Mouse (Mus musculus): ENCODE data around the gene Tmem132a. TPM values are rescaled to one million over a fixed set of nuclear protein-coding genes. Genes with fewer than 3 reads are reported as not detected.

Gene Tmem132a
- polyA plus RNA-seq, 1 experiment from 2014 or later: 106 TPM

GRCm38 (mm10) chr19:10868623-10869141 is 1.1 kb downstream of the Tmem132a start:
- DNase-seq (ENCODE audit: low spot score) (peak; percentile 40), ATAC-seq (peak; percentile 38)
- Histone ChIP-seq H3K27me3 (replicated peaks; ENCODE audit: control insufficient read depth, insufficient read depth, low read length) (no peaks in the 10 kb centered on the region), H3K9me3 (replicated peaks; ENCODE audit: control insufficient read depth, low read length) (no peaks in the 10 kb centered on the region), H3K4me2 (ENCODE audit: low read length) (peak overlapping the region; percentile 91), H3K4me1 (ENCODE audit: control insufficient read depth, insufficient read depth, low read length) (peaks cover 19% of the 10 kb centered on the region), H3K9ac (ENCODE audit: low read length) (peak overlapping the region; percentile 98), H3K4me3 (ENCODE audit: low read depth, low read length) (peak overlapping the region; percentile 95), H3K36me3 (ENCODE audit: control insufficient read depth, insufficient read depth, low read length) (peaks cover 63% of the 10 kb centered on the region), H3K27ac (ENCODE audit: low read depth, low read length) (peak overlapping the region; percentile 92)
- whole genome bisulfite sequencing: 0% methylated on average over 17 of the region's 17 CpGs

DNA sequence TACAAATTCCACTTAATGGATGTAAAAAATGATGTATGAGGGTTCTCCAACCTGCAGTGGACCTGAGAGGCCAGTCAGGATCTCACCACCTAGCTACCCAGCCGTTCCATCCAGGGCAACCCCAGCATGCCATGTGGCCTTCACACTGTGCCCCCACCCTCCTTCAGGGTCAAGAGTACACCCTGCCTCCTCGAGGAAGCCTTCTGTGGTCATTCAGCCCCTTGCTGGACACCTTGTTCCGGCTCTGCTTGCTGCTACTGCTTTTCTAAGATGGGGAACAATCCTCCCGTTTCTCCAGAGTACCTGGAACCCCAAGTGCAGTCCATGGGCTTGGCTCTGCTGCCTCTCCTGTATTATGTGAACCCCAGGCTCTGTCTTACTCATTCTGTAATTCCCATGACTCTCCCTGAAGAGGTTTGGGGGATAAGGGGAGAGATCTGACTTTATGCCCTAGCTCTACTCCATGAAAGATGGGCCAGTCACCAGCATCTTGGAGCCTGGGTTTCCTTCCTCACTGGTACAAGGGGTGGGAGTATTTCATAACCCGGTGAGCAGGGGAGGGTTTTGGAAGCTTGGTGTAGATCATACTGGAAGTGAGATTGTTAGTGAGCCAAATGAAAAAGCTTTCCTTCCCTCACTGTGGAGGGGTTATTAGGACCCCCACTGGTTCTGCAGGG is 1.7 kb downstream of the Tmem132a start:
- peak overlapping the region; percentile 91 for H3K4me2 ChIP-seq (ENCODE audit: low read length)
- peak overlapping the region; percentile 46; the same call in 1 of the 2 replicates for H3K27ac ChIP-seq (ENCODE audit: low read depth, low read length)
- no peaks in the 10 kb centered on the region for H3K9me3 ChIP-seq (replicated peaks; ENCODE audit: control insufficient read depth, low read length)
- H3K27me3 ChIP-seq (replicated peaks; ENCODE audit: control insufficient read depth, insufficient read depth, low read length): no peaks in the 10 kb centered on the region
- no peak for ATAC-seq
- no peak for DNase-seq (ENCODE audit: low spot score)
- peak overlapping the region; percentile 95 for H3K4me3 ChIP-seq (ENCODE audit: low read depth, low read length)
- peaks cover 63% of the 10 kb centered on the region for H3K36me3 ChIP-seq (ENCODE audit: control insufficient read depth, insufficient read depth, low read length)
- peak overlapping the region; percentile 98 for H3K9ac ChIP-seq (ENCODE audit: low read length)
- peaks cover 19% of the 10 kb centered on the region for H3K4me1 ChIP-seq (ENCODE audit: control insufficient read depth, insufficient read depth, low read length)
- WGBS: 27% methylated on average over 5 of the region's 5 CpGs

DNA sequence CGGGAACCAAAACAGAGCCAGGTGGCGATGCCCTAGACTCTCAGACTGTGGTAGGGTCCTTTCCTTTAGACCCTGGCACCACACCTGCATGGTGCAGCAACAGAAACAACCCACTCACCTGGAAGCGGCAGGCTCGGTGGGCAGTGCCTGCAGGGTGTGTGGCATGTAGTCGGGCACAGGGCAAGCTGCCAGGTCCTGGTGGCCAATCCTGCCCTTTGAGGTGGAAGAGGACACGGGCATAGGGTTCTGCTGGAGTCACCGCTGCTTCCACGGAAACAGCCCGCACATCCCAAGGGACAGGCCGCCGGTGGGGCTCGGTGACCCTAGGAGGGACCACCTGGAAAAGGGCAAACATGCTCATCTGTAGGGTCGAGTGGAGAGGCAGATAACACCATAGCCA is 3.4 kb downstream of the Tmem132a start:
- Histone ChIP-seq H3K4me2 (ENCODE audit: low read length) (no peak overlapping the region), H3K27me3 (replicated peaks; ENCODE audit: control insufficient read depth, insufficient read depth, low read length) (no peaks in the 10 kb centered on the region), H3K4me3 (ENCODE audit: low read depth, low read length) (no peak overlapping the region), H3K36me3 (ENCODE audit: control insufficient read depth, insufficient read depth, low read length) (peaks cover 63% of the 10 kb centered on the region), H3K27ac (ENCODE audit: low read depth, low read length) (no peak overlapping the region), H3K9me3 (replicated peaks; ENCODE audit: control insufficient read depth, low read length) (no peaks in the 10 kb centered on the region), H3K4me1 (ENCODE audit: control insufficient read depth, insufficient read depth, low read length) (peaks cover 19% of the 10 kb centered on the region), H3K9ac (ENCODE audit: low read length) (no peak overlapping the region)
- DNase-seq (ENCODE audit: low spot score) (no peak), ATAC-seq (no peak)
- 89% methylated on average over 13 of the region's 13 CpGs for WGBS

- H3K36me3 ChIP-seq (ENCODE audit: control insufficient read depth, insufficient read depth, low read length): peaks cover 94% of the 10 kb centered on the region
- WGBS: 48% methylated on average over 22 of the region's 22 CpGs
- H3K4me1 ChIP-seq (ENCODE audit: control insufficient read depth, insufficient read depth, low read length): no peaks in the 10 kb centered on the region
- DNase-seq (ENCODE audit: low spot score): peak; percentile 21
- no peaks in the 10 kb centered on the region for H3K9me3 ChIP-seq (replicated peaks; ENCODE audit: control insufficient read depth, low read length)
- no peak overlapping the region for H3K27ac ChIP-seq (ENCODE audit: low read depth, low read length)
- H3K4me3 ChIP-seq (ENCODE audit: low read depth, low read length): no peak overlapping the region
- H3K27me3 ChIP-seq (replicated peaks; ENCODE audit: control insufficient read depth, insufficient read depth, low read length): no peaks in the 10 kb centered on the region
- H3K4me2 ChIP-seq (ENCODE audit: low read length): no peak overlapping the region
- no peak overlapping the region for H3K9ac ChIP-seq (ENCODE audit: low read length)
- peak; percentile 12; the same call in 1 of the 2 replicates for ATAC-seq
Observed at GRCm38 (mm10) chr19:10860072-10860497, 9.7 kb downstream of the Tmem132a start.

DNA sequence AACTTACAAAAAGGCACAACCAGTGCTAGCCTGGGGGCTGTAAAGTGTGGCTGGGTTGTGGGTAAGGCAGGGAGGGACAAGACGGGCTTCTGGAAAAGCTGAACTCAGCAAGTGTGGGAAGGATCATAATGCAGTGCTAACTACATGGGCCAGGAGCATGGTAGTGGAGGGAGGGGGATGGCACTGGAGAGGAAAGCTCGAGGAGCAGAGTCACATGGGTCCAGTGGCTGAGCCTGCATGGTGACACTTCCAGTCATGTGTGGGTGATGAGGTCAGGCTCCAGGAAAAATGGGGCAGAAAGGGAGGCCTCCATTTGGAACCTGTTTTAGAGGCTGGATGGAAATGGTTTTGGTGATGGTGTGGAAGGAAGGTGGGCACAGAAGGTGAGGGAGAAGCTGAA is 13.2 kb downstream of the Tmem132a start:
- Histone ChIP-seq H3K4me2 (ENCODE audit: low read length) (no peak overlapping the region), H3K4me1 (ENCODE audit: control insufficient read depth, insufficient read depth, low read length) (no peaks in the 10 kb centered on the region), H3K9ac (ENCODE audit: low read length) (no peak overlapping the region), H3K4me3 (ENCODE audit: low read depth, low read length) (no peak overlapping the region), H3K27ac (ENCODE audit: low read depth, low read length) (no peak overlapping the region), H3K9me3 (replicated peaks; ENCODE audit: control insufficient read depth, low read length) (no peaks in the 10 kb centered on the region), H3K36me3 (ENCODE audit: control insufficient read depth, insufficient read depth, low read length) (peaks cover 59% of the 10 kb centered on the region), H3K27me3 (replicated peaks; ENCODE audit: control insufficient read depth, insufficient read depth, low read length) (no peaks in the 10 kb centered on the region)
- DNase-seq (ENCODE audit: low spot score): no peak
- ATAC-seq: no peak
- 69% methylated on average over 2 of the region's 2 CpGs for WGBS

DNA sequence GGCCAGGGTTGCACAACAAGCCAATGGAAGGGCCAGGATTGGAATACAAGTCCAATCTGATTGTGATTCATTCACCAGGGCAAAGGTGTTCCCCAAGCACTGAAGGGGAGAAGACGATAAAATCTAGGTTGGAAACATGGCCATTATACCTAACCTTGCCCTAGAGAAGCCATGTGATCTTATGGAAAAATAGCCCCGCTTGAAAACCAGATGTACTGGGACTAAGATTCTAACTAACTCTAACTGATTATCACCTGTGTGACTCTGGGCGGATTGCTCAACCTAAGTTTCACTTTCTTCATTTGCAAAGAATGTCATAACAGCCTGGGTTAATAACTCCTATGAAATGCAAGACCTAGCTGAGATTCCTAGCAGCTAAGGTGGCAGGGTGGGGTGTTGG is 14.3 kb downstream of the Tmem132a start:
- no peak overlapping the region for H3K4me3 ChIP-seq (ENCODE audit: low read depth, low read length)
- H3K9me3 ChIP-seq (replicated peaks; ENCODE audit: control insufficient read depth, low read length): no peaks in the 10 kb centered on the region
- no peak overlapping the region for H3K9ac ChIP-seq (ENCODE audit: low read length)
- no peak for ATAC-seq
- no peak overlapping the region for H3K4me2 ChIP-seq (ENCODE audit: low read length)
- H3K36me3 ChIP-seq (ENCODE audit: control insufficient read depth, insufficient read depth, low read length): peaks cover 48% of the 10 kb centered on the region
- no peaks in the 10 kb centered on the region for H3K4me1 ChIP-seq (ENCODE audit: control insufficient read depth, insufficient read depth, low read length)
- H3K27ac ChIP-seq (ENCODE audit: low read depth, low read length): no peak overlapping the region
- DNase-seq (ENCODE audit: low spot score): no peak
- H3K27me3 ChIP-seq (replicated peaks; ENCODE audit: control insufficient read depth, insufficient read depth, low read length): no peaks in the 10 kb centered on the region
- 85% methylated on average over 3 of the region's 3 CpGs for WGBS

DNA sequence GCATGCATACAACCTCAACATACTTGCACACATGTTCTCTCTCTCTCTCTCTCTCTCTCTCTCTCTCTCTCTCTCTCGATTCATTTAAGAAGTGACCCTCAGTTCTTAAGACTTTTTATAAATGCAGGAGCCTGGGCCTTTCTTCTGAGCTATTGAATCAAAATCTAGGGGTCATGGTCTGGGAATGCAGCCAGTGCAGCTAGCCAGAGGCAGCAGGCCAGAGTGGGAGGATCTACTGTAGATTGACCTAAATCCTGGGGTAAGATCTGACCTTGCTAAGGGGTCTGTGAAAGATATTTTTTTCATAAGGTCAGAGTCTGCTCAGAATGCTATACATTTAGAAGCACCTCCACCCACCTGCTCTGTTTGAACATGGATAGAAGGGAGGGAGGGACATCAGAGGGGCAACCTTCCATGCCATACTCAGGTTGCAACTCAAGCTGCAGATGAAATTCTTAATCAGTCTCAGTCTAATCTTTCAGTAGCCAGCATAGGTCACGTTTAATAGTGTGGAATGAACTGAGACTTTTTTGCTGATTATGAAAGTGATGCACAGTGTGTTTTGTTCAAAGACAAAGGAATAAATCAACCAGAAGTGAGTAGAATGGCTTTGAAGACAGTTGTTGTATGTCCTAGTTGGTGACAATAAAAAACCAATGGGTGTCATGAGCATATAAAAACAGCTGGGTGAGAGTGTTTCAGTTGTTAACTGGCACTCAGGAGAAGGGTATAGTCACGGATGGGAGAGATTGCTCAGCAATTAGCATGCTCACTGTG is 22.2 kb downstream of the Tmem132a start:
- Histone ChIP-seq H3K4me1 (ENCODE audit: control insufficient read depth, insufficient read depth, low read length) (no peaks in the 10 kb centered on the region), H3K27me3 (replicated peaks; ENCODE audit: control insufficient read depth, insufficient read depth, low read length) (no peaks in the 10 kb centered on the region), H3K9me3 (replicated peaks; ENCODE audit: control insufficient read depth, low read length) (no peaks in the 10 kb centered on the region), H3K9ac (ENCODE audit: low read length) (no peak overlapping the region), H3K27ac (ENCODE audit: low read depth, low read length) (no peak overlapping the region), H3K4me2 (ENCODE audit: low read length) (no peak overlapping the region), H3K4me3 (ENCODE audit: low read depth, low read length) (no peak overlapping the region), H3K36me3 (ENCODE audit: control insufficient read depth, insufficient read depth, low read length) (no peaks in the 10 kb centered on the region)
- DNase-seq (ENCODE audit: low spot score) (peak; percentile 33), ATAC-seq (no peak)
- 43% methylated on average over 3 of the region's 3 CpGs for WGBS

DNA sequence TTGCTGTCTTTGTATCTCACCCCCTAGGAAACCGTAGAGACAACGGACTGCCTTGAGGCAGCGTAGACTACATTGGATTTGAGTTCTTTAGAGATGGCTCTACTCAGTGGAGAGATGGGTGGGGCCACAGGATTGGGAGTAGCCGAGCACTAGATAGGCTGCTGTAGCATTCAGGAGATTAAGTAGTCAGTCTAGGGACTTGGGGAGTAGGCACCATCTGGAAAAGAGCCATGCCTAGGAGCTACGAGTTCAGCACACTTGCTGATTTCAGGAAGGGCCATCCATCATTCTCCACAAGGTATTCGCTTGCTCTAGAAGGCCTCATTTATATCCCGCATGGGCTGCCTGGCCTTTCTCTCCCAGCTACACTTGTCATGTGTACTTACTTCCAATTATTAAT is 23.6 kb downstream of the Tmem132a start:
- Histone ChIP-seq H3K4me1 (ENCODE audit: control insufficient read depth, insufficient read depth, low read length) (no peaks in the 10 kb centered on the region), H3K4me2 (ENCODE audit: low read length) (no peak overlapping the region), H3K9me3 (replicated peaks; ENCODE audit: control insufficient read depth, low read length) (no peaks in the 10 kb centered on the region), H3K27me3 (replicated peaks; ENCODE audit: control insufficient read depth, insufficient read depth, low read length) (no peaks in the 10 kb centered on the region), H3K36me3 (ENCODE audit: control insufficient read depth, insufficient read depth, low read length) (no peaks in the 10 kb centered on the region), H3K9ac (ENCODE audit: low read length) (no peak overlapping the region), H3K4me3 (ENCODE audit: low read depth, low read length) (no peak overlapping the region), H3K27ac (ENCODE audit: low read depth, low read length) (no peak overlapping the region)
- ATAC-seq (no peak), DNase-seq (ENCODE audit: low spot score) (no peak)
- 80% methylated on average over 7 of the region's 7 CpGs for WGBS

DNA sequence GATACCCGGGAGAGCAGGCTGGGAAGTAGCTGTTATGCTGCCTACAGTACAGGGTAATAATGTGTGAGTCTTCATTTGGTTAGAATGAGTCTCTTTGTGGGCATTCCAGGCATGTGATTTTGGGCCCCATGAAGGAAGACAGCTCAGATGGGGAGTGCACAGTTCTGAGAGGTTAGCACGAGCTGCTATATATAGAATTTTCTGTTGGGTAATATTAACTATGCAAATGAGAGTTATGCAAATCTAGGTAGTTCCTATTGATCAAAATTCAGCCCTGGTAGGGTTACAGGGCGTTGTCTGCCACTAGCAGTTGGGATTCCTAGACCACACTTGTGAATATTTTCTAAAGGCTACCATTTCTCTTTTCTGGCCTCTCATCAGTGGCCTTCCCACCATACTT is 24.3 kb downstream of the Tmem132a start:
- 80% methylated on average over 3 of the region's 3 CpGs for WGBS
- Histone ChIP-seq H3K9me3 (replicated peaks; ENCODE audit: control insufficient read depth, low read length) (no peaks in the 10 kb centered on the region), H3K4me3 (ENCODE audit: low read depth, low read length) (no peak overlapping the region), H3K27me3 (replicated peaks; ENCODE audit: control insufficient read depth, insufficient read depth, low read length) (no peaks in the 10 kb centered on the region), H3K9ac (ENCODE audit: low read length) (no peak overlapping the region), H3K36me3 (ENCODE audit: control insufficient read depth, insufficient read depth, low read length) (no peaks in the 10 kb centered on the region), H3K4me1 (ENCODE audit: control insufficient read depth, insufficient read depth, low read length) (no peaks in the 10 kb centered on the region), H3K4me2 (ENCODE audit: low read length) (no peak overlapping the region), H3K27ac (ENCODE audit: low read depth, low read length) (no peak overlapping the region)
- DNase-seq (ENCODE audit: low spot score) (no peak), ATAC-seq (no peak)
